Mouse (Mus musculus) hindbrain, embryonic 10.5 days (tissue): ENCODE measurements around the gene Pou5f1. TPM values are rescaled to one million over a fixed set of nuclear protein-coding genes. Genes with fewer than 3 reads are reported as not detected.
"Not testable (repeated sequence)": the region's sequence is repeated elsewhere in the genome, so short reads cannot be mapped to it uniquely, and the experiment has no call there.

Source experiments
- DNase-seq: peaks from one replicate; pipeline ENCODE4 v3.0.0-alpha.2; 2017; ENCODE audit warnings: low spot score
- H3K27ac ChIP-seq: fragments of 300-500 bp; sonication (generic); 2 replicates; pipeline ENCODE4 v1.5.1; 2016; ENCODE audit warnings: mild to moderate bottlenecking, moderate library complexity
- H3K27me3 ChIP-seq: fragments of 300-500 bp; sonication (generic); 2 replicates; pipeline ENCODE4 v1.6.1; 2016; ENCODE audit warnings: mild to moderate bottlenecking; ENCODE audit not compliant: poor library complexity, insufficient read depth, severe bottlenecking
- H3K36me3 ChIP-seq: fragments of 300-500 bp; sonication (generic); 2 replicates; pipeline ENCODE4 v1.6.1; 2016; ENCODE audit warnings: mild to moderate bottlenecking, moderate library complexity
- H3K4me1 ChIP-seq: fragments of 300-500 bp; sonication (generic); replicated peaks from 2 replicates; pipeline ENCODE4 v1.6.1; 2016; ENCODE audit warnings: mild to moderate bottlenecking
- H3K4me3 ChIP-seq: fragments of 300-500 bp; sonication (generic); 2 replicates; pipeline ENCODE4 v1.5.1; 2016; ENCODE audit warnings: mild to moderate bottlenecking, moderate library complexity
- H3K9me3 ChIP-seq: fragments of 300-500 bp; sonication (generic); 2 replicates; pipeline ENCODE4 v1.6.1; 2016; ENCODE audit warnings: mild to moderate bottlenecking, moderate library complexity
- WGBS: fragments of 180-500 bp; shearing (Covaris S2); methylation state at CpG from one replicate; pipeline ENCODE4 v1.1.7; 2016; 5-methylcytosine and 5-hydroxymethylcytosine counted together
- polyA plus RNA-seq: library from polyadenylated mRNA; unstranded; fragments of >200 nt; fragmentation: Nextera tagmentation; extraction: Ambion mirVana; gene quantifications from 2 replicates; pipeline ENCODE4 v1.2.1, GENCODE M21; 2016

The Pou5f1 gene
- polyA plus RNA-seq, 1 experiment from 2014 or later: not detected

DNA sequence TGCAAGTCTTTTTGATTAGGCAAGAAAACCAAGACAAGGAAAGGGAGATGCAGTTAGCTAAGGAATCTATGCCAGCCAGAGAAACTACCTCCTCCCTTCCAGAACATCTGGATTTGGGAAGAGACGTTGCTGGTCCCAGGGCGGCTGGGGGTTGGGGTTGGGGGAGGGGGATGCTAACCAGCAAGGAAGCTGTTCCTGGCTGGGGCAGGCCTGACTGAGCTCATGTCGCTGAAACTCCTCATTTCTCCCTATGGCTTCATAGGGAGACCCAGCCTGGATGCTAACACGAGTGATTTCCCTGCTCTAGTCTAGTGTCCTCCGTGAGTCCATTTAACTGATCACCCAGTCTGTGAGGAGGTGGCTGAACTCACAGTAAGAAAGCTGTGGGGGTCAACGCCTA, 3.6 kb upstream of the Pou5f1 start:
- 1% methylated on average over 6 of the region's 6 CpGs for WGBS
- DNase-seq: peak; percentile 22
- Histone ChIP-seq H3K4me1 (peaks cover 29% of the 10 kb centered on the region), H3K9me3 (no peaks in the 10 kb centered on the region), H3K36me3 (no peaks in the 10 kb centered on the region), H3K27me3 (peaks cover 49% of the 10 kb centered on the region), H3K27ac (no peak overlapping the region), H3K4me3 (no peak overlapping the region)

DNA sequence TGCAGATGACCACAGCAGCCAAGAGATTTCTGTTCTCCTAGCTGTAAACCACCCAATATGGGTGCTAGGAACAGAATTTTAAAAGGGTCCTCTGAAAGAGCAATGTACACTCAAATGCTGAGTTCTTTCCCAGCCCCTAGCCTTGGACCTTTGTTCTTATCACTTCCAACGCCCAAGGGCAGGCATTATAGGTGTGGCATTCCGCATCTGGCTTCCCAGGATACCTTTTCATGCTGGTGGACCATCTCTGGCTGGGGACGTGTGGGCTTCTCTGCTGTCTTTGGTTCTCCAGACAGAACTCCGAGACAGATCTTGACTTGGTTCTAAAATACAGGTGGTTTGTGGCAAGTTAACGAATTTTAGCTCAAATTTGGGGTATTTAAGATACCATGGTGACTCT, 3.1 kb upstream of the Pou5f1 start:
- Histone ChIP-seq H3K9me3 (no peaks in the 10 kb centered on the region), H3K27me3 (peaks cover 55% of the 10 kb centered on the region), H3K27ac (no peak overlapping the region), H3K4me1 (peaks cover 29% of the 10 kb centered on the region), H3K4me3 (no peak overlapping the region), H3K36me3 (no peaks in the 10 kb centered on the region)
- DNase-seq: no peak
- 36% methylated on average over 5 of the region's 5 CpGs for WGBS

DNA sequence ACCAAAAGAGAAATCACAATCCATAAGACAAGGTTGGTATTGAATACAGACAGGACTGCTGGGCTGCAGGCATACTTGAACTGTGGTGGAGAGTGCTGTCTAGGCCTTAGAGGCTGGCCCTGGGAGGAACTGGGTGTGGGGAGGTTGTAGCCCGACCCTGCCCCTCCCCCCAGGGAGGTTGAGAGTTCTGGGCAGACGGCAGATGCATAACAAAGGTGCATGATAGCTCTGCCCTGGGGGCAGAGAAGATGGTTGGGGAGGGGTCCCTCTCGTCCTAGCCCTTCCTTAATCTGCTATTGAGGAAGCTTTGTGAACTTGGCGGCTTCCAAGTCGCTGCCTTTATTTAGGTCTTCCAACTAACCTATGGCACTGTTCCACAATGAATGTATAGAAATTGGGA, 2.0 kb upstream of the Pou5f1 start:
- H3K27ac ChIP-seq: no peak overlapping the region
- peaks cover 29% of the 10 kb centered on the region for H3K4me1 ChIP-seq
- no peaks in the 10 kb centered on the region for H3K36me3 ChIP-seq
- no peak for DNase-seq
- H3K4me3 ChIP-seq: no peak overlapping the region
- WGBS: 17% methylated on average over 5 of the region's 5 CpGs
- peaks cover 65% of the 10 kb centered on the region for H3K27me3 ChIP-seq
- no peaks in the 10 kb centered on the region for H3K9me3 ChIP-seq

DNA sequence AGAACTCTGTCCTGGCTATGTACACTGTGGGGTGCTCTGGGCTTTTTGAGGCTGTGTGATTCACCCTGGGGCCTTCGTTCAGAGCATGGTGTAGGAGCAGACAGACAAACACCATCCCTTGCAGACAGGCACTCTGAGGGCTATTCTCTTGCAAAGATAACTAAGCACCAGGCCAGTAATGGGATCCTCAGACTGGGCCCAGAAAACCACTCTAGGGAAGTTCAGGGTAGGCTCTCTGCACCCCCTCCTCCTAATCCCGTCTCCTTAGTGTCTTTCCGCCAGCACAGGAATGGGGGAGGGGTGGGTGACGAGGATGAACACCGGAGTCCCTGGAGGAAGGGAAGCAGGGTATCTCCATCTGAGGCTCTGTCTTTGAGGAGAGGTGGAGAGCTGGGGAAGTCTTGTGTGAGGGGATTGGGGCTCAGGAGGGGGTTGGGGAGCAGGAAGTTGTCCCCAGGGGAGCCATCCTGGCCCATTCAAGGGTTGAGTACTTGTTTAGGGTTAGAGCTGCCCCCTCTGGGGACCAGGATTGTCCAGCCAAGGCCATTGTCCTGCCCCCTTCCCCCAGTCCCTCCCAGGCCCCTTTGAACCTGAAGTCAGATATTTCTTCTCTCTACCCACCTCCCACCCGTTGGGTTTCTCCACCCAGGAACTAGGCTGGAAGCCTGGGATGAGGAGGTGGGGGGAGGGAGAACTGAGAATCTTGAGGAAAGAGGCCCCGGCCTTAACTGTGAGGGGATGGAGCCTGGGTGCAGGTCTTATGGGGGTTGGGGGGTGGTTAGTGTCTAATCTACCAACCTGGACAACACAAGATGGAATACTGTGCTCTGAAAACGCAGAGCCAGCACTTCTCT, 963 bp upstream of the Pou5f1 start:
- peaks cover 75% of the 10 kb centered on the region for H3K27me3 ChIP-seq
- no peaks in the 10 kb centered on the region for H3K36me3 ChIP-seq
- no peak overlapping the region for H3K27ac ChIP-seq
- 9% methylated on average over 8 of the region's 8 CpGs for WGBS
- no peaks in the 10 kb centered on the region for H3K9me3 ChIP-seq
- H3K4me1 ChIP-seq: peaks cover 29% of the 10 kb centered on the region
- no peak for DNase-seq
- H3K4me3 ChIP-seq: no peak overlapping the region

DNA sequence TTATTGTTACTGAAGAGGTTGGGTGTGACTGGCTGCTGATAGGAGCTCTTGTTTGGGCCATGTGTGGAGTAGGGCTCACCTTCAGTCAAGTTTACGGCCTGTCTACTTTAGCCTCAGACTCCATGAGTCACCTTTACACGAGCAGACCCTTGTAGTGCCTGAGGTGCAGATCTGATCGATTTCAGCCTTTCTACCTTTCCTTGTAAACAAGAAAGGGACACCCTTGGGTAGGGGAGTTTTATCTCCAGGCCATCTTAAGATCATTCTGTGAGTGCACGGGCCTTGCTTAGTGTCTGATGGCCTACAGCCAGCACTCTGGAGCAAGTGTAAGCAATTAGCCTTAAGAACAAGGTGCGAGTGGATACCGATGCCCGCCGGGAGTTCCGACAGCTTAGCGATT, 1.1 kb downstream of the Pou5f1 start:
- Histone ChIP-seq H3K36me3 (no peaks in the 10 kb centered on the region), H3K4me3 (no peak overlapping the region), H3K9me3 (no peaks in the 10 kb centered on the region), H3K4me1 (peaks cover 29% of the 10 kb centered on the region), H3K27ac (no peak overlapping the region), H3K27me3 (peaks cover 73% of the 10 kb centered on the region)
- no peak for DNase-seq
- WGBS: 14% methylated on average over 10 of the region's 10 CpGs

DNA sequence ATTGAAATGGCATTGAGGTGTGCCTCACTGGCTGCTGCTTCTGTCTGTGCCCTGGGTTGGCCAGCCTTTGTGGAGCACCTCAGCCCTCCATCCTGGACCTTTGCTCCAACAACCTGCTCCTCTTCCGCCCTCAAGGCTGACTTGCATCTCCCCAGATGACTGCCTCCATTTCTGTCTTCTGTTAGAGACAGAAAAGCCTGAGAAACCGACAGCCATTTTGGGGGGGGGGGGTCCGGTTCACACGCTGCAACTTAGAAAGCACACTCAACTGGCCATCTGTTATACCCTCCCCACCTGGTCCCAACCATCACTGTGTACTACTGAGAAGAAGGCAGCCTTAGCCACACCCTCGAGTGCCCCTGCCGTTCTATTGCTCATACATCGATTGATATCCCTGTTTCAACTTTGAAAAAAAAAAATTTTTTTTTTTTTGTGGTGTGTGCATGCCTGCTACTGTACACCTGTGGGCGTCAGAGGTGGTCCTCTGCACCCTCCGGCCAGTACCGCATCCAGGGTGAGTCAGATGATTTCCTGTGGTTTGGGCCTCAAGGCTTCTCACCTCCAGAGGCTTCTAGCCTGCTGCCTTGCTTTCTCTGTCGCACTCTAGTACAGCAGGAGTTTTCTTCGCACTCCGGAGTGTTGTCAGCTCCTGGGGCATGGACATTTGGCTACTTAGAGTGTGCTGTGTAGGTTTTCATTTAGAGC, 1.9 kb downstream of the Pou5f1 start:
- Histone ChIP-seq H3K27ac (no peak overlapping the region), H3K27me3 (peaks cover 66% of the 10 kb centered on the region), H3K9me3 (no peaks in the 10 kb centered on the region), H3K4me1 (peaks cover 20% of the 10 kb centered on the region), H3K36me3 (peaks cover 5% of the 10 kb centered on the region), H3K4me3 (no peak overlapping the region)
- 25% methylated on average over 13 of the region's 13 CpGs for WGBS
- DNase-seq: no peak

DNA sequence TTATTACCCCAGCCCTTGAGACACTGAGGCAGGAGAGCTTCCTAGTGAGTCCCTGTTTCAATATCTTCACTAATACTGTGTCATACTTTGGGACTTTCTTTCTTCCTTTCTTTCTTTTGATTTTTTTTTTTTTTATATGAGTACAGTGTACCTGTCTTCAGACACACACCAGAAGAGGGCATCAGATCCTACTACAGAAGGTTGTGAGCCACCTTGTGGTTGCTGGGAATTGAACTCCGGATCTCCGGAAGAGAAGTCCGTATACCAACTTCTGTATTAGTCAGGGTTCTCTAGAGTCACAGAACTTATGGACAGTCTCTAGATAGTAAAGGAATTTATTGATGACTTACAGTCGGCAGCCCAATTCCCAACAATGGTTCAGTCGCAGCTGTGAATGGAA, 2.5 kb downstream of the Pou5f1 start:
- not testable (repeated sequence) for H3K4me3 ChIP-seq, H3K27ac ChIP-seq, DNase-seq, H3K9me3 ChIP-seq
- Histone ChIP-seq H3K4me1 (peaks cover 19% of the 10 kb centered on the region), H3K27me3 (peaks cover 65% of the 10 kb centered on the region), H3K36me3 (peaks cover 11% of the 10 kb centered on the region)
- WGBS: 62% methylated on average over 5 of the region's 5 CpGs

DNA sequence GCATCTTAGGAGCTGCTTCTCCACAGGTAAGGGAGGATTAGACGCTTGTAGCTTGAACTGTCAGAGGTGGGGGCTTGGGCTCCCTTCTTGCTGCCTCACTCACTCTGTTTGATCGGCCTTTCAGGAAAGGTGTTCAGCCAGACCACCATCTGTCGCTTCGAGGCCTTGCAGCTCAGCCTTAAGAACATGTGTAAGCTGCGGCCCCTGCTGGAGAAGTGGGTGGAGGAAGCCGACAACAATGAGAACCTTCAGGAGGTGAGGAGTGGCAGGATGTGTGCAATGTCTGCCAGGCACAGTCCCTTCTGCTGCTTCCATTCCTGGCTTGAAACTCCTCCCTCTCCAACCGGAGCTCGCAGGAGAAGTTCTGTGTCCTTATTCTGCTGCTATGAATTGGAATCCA, 3.5 kb downstream of the Pou5f1 start:
- Histone ChIP-seq H3K4me1 (peaks cover 17% of the 10 kb centered on the region), H3K27ac (no peak overlapping the region), H3K36me3 (peaks cover 16% of the 10 kb centered on the region), H3K4me3 (no peak overlapping the region), H3K9me3 (no peaks in the 10 kb centered on the region), H3K27me3 (peaks cover 55% of the 10 kb centered on the region)
- WGBS: 38% methylated on average over 8 of the region's 8 CpGs
- peak; percentile 37 for DNase-seq

DNA sequence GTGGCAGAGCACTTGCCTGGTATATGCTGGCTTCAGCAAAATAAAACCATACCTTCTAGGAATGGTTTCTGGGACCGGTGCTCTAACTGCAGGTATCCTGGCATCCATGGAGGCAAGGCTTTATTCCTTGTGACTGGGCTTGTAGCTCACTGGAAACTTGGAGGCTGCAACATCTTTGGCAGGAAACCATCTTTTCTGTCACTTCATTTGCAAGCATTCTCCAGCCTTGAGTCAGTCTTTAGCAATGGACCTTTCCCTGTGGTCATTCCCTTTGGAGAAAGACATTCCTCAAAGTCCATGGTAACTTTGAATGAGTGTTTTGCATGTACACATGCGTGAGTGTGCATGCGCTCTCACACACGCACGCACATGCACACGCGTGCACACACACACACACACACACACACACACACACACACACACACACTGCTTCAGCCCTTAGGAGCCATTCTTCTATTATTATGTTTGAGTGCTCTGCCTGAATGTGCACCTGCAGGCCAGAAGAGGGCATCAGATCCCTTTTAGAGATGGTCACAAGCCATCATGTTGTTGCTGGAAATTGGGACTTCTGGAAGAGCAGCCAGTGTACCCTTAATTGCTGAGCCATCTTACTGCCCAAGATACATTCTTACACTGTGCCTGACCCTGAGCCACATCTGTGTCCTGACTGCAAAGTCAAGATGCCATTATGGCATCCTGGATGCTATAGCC, 7.3 kb downstream of the Pou5f1 start:
- H3K27me3 ChIP-seq: peaks cover 22% of the 10 kb centered on the region
- no peak overlapping the region for H3K4me3 ChIP-seq
- H3K27ac ChIP-seq: no peak overlapping the region
- 94% methylated on average over 7 of the region's 7 CpGs for WGBS
- DNase-seq: no peak
- peaks cover 36% of the 10 kb centered on the region for H3K4me1 ChIP-seq
- H3K9me3 ChIP-seq: no peaks in the 10 kb centered on the region
- H3K36me3 ChIP-seq: peaks cover 16% of the 10 kb centered on the region

DNA sequence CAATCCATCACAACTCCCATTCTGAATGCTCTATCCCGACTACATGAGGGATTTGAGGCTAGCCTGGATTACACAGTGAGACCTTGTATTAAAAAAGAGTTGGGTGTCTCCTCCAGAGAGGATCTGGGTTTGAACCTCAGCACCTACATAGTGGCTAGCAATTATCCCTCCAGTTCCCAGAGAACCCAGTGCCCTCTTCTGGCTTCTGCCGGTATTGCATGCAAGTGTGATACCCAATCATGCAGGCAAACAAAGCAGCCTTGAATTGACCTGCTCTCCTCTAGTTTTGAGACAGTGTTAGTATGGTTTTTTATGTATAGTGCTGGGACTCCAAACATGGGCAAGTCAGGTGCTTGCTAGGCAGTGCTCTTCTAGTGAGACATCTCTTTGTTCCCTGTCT, 8.1 kb downstream of the Pou5f1 start:
- WGBS: 19% methylated on average over 2 of the region's 2 CpGs
- peak; percentile 83 for DNase-seq
- H3K27me3 ChIP-seq: peaks cover 15% of the 10 kb centered on the region
- peaks cover 42% of the 10 kb centered on the region for H3K4me1 ChIP-seq
- no peaks in the 10 kb centered on the region for H3K9me3 ChIP-seq
- H3K4me3 ChIP-seq: peak overlapping the region; percentile 71; the same call in 1 of the 2 replicates
- H3K36me3 ChIP-seq: peaks cover 16% of the 10 kb centered on the region
- peak overlapping the region; percentile 41; the same call in 1 of the 2 replicates for H3K27ac ChIP-seq

DNA sequence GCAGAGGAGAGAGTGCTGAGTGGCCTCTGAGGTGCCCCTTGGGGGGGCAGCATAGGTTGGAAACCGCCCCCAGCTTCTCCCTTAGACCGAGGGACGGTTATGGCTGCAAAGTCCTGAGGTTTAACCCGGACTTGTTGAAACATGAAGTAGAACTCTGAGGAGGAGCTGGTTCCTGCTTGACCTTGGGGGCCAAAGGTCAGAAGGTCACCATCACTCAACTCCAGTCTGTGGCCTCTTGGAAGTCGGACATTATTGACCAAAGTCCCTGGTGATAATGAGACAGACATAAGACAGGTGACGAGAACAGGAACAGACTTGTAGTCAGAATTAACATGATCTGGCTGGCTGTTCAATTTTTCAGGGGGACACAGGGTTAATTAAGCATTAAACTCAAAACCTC, 8.9 kb downstream of the Pou5f1 start:
- peak overlapping the region; percentile 71 for H3K4me3 ChIP-seq
- peaks cover 6% of the 10 kb centered on the region; the same call in 1 of the 2 replicates for H3K27me3 ChIP-seq
- H3K9me3 ChIP-seq: no peaks in the 10 kb centered on the region
- peak overlapping the region; percentile 41; the same call in 1 of the 2 replicates for H3K27ac ChIP-seq
- peaks cover 42% of the 10 kb centered on the region for H3K4me1 ChIP-seq
- peak; percentile 38 for DNase-seq
- H3K36me3 ChIP-seq: peaks cover 19% of the 10 kb centered on the region
- WGBS: 34% methylated on average over 6 of the region's 6 CpGs

DNA sequence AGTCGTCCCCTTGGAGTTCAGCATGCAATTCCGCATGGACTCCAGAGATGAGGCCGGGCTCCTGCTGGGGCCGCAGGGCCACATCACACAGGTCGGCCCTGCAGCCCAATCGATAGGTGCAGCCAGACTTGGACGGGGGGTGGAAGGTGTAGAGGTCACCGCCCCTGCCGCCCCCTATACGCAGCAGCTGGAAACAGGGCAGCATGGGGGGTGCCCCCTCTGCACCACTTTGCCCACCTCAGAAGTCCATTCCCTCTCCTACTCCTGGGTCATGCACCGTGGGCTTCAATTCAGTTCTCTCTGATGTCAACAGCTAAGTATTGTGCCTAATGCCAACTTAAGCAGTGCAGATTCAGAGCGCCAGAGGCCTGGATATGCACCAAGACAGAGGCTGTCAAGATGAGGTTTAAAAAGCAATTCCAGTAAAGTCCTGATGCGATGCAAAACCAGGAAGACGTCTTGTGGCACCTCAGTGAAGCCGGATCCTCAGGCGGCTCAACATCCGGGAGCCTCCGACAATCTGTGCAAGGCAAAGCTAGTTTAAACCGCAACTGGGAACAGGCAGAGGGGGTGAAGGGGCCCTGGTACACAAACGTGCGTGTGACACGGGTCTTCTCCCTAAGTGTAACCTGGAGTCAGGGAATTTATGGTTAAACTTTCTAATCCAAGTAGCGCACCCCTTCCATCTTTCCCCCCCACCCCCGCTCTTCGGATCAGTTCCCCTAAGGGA, 10.3 kb downstream of the Pou5f1 start:
- Histone ChIP-seq H3K4me3 (peak overlapping the region; percentile 71), H3K27ac (peak overlapping the region; percentile 88), H3K27me3 (peaks cover 6% of the 10 kb centered on the region; the same call in 1 of the 2 replicates), H3K36me3 (peaks cover 26% of the 10 kb centered on the region), H3K4me1 (peaks cover 42% of the 10 kb centered on the region), H3K9me3 (no peaks in the 10 kb centered on the region)
- peak; percentile 53 for DNase-seq
- WGBS: 7% methylated on average over 25 of the region's 25 CpGs
